Mouse (Mus musculus) yolk sac, embryonic 10.5 days (tissue): Measurements from ENCODE around the gene Dbn1.

ENCODE experiments used
- DNase-seq: peaks from one replicate; pipeline ENCODE4 v3.0.0-alpha.2; 2017; ENCODE audit warnings: low spot score

Dbn1 gene

GRCm38 (mm10) chr13:55510668-55511491 is 23.0 kb upstream of the Dbn1 start:
- peak; percentile 85 for DNase-seq

DNA sequence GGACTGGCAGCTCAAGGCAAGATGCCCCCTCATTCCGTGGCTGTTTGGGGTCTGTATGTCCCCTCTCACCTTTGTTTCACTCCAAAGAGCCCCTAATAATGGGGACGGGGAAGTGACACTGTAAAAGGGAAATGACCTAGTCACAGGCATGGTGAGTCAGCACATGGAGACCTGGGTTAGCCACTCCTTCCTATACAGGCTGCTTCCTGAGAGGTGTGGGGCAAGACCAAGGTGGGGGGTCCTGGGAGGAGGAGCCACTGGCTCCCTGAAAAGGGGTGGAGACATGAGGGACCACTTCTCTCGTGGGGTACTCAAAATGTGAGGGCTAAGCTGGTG is 22.4 kb upstream of the Dbn1 start:
- DNase-seq = no peak

DNA sequence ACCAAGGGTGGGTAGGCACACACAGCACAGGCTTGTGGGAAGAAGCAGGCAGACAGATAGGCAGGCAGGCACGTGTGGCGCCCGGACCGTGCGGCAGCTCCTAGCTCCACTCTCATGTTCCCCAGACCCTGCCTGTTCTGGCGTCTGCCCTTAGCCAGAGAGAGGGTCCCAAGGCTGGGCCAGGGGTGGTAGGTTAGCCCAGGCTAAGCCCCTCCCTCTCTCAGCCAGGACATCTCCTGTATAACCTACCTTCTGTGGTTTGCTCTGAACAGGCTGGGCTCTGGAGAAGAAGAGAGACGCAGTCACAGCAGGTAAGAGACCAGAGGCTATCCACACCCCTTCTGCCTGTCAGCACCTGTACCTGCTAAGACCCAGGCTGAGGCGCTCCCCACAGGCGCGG is 20.6 kb upstream of the Dbn1 start:
- no peak for DNase-seq

DNA sequence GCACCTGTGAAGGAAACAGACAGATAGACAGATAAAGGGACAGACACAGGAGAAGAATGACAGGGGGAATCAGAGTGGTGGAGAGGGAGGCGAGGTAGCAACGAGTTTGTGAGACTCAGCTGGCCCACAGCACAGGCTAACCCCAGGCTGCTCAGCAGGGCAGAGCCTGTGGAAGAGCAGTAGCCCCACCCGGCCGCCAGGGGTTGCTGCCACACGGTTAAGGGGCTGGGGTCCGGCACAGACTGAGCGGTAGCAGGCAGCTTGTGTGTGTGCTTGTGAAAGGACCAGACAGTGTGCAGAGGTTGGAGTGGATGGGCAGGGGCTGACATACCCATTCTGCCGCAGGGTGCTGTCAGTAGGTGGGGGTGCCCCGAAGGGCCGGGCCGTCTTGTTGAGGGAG is 20.0 kb upstream of the Dbn1 start:
- no peak for DNase-seq

DNA sequence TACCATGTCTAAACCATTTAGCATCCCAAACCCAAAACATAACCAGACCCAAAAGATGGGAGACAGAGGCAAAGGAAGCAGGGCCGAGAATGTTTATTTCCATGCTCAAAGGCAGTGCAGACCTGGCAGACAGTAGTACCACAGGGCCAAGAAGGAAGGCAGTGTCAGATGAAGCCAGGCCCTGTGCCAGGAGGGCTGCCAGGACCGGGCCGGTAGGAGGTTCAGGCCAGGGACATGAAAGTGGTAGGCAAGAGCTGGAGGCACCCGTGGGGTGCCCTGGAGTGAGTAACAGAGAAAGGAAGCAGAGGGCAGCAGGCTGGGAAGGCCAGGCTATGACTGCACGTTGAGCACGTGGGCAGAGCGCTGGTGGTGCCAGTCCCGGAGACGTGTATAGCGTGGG is 18.8 kb upstream of the Dbn1 start:
- DNase-seq = no peak

DNA sequence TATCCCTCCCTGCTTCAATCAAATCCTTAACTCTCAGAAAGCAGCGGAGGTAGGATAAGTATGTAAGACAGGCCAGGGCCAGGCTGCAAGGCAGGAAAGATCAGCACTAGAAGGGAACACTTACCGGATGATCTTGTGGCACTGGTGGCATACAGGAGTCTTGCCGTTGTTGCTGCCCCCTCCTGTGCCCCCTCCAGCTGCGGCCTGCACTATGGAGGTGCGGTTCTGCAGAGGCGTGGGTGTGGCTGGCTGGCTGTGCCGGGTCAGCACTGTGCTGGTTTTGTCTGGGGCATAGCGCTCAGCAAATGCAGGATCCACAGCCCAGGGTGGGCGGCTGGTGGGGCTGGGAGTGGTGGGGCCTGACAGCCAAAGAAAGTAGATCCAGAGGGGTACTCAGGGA is 17.9 kb upstream of the Dbn1 start:
- DNase-seq = no peak

- DNase-seq = no peak
These were observed 16.5 kb upstream of the Dbn1 start for GRCm38 (mm10) chr13:55504390-55504789.

DNA sequence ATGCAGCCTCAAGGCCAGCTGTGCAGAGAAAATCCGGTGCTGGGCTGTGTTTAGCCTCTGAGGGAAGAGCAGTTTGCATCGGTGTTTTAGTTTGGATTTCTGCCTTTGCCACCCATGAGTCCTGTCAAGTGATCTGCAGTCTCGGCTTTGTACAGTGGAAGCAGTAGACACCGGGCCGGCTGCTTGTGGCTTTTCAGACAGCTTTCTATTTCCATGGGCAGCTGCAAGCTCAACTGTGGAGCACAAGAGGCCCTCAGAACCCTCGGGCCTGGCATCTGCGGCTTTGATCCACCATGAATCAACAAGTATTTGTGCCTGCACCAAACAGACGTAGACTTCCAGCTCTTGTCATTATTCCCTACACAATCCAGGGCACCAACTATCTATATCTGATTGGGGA is 14.5 kb upstream of the Dbn1 start:
- DNase-seq = no peak

DNA sequence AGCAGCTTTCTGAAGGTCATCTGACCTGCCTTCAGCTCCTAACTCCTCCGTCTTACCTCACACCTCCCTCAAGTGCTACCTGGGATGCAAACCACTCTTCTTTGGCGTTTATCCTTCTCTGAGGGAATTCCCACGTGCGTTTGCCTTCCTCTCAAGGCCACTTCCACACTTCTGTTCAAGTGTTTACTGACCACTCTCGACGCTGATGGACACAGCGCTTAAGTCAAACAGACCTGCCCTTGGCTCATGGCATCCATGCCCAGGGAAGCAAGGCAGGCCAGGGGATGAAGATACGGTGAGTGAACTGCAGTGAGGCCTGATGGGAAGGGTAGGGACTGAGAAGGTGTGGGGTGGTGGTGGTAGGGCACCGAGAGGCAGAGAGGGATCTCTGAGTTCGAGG is 12.7 kb upstream of the Dbn1 start:
- no peak for DNase-seq

GRCm38 (mm10) chr13:55498906-55499305 is 11.0 kb upstream of the Dbn1 start:
- no peak for DNase-seq

GRCm38 (mm10) chr13:55496661-55497060 is 8.8 kb upstream of the Dbn1 start:
- DNase-seq = no peak

DNA sequence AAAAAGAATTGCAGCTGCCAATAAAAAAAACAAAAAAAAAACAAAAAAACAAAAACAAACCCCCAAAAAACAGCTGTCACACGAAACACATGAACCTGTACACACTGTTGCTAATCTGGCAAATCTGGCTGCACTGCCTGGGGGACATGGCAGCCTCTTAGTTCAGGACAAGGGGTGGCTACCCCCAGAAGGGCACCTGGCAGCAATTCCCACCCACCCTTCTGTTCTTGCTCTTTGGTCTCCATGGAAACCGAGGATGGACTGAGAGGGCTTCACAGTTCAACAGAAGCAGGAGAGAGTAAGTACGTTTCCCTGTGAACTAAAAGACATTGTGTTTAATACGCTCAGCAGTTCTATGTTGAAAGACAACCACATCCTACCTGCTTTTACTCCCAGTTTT is 7.8 kb upstream of the Dbn1 start:
- DNase-seq = no peak

- DNase-seq = no peak
These were observed 7.1 kb upstream of the Dbn1 start for GRCm38 (mm10) chr13:55494883-55495621.

GRCm38 (mm10) chr13:55494257-55494656 is 6.3 kb upstream of the Dbn1 start:
- DNase-seq = no peak

DNA sequence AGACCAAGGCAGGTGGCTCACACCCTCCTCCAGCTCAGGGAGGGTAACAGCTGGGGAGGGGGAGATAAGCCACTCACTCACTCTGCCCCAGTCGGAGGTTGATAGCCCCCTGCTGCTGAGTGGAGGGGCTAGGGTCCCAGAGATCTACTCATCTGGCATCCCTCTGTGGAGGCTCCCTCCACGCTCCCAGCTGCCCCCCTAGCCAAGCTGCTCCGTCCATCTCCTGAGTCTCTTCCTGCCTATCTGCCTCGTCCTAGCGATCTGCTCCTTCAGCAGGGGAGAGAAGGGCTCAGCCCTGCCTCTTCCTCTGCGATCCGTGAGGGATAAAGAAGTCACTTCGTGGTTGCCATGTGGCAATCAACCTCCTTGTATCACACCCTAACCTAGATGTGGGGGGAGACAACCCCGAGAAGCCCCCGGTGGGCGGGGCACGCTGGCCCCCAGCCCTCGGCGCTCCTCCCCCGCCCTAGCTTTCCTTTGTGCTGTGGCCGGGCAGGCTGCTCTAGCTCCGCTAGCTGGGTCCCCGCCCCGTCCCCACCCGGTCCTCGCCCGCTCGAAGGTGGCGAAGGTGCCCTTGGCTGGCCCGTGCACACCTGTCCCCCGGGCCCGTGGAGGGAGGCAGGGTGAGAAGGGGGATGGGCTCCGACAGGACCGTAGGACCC is 864 bp downstream of the Dbn1 start:
- peak; percentile 53 for DNase-seq

DNA sequence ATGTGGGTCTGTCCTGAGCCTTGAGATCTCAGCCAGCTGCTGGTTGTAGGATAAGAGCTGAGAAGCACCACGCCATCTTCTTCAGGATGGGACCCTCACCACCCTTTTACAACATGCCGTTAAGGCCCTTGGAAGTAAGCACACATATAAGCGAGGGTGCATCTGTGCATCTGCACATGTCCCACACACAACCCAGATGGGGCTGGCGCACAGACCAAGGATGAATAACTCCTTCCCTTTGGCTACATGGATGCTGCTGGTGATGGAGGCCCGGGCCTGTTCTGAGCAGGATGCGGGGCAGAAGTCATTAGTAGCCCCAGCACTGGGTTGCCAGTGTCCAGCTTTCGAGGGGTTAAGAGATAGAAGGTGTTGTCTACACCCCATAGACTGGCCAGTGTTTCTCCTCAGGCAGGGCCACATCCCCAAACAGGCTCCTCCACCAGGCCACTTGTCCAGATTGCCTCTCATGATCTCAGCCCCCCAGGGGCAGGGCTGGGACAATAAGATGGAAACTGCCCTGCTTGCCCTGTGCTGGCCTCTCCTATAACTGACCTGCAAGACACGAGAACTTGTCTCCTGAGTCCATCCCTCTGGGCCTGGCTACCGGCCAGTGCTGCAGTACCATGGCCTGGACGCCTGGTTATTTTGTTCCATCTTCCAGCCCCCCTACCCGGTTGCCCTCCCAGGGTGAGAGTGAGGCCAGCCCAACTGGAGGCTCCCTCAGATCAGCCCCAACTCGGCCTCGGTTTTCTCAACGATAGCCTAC is 1.7 kb downstream of the Dbn1 start:
- DNase-seq = no peak

DNA sequence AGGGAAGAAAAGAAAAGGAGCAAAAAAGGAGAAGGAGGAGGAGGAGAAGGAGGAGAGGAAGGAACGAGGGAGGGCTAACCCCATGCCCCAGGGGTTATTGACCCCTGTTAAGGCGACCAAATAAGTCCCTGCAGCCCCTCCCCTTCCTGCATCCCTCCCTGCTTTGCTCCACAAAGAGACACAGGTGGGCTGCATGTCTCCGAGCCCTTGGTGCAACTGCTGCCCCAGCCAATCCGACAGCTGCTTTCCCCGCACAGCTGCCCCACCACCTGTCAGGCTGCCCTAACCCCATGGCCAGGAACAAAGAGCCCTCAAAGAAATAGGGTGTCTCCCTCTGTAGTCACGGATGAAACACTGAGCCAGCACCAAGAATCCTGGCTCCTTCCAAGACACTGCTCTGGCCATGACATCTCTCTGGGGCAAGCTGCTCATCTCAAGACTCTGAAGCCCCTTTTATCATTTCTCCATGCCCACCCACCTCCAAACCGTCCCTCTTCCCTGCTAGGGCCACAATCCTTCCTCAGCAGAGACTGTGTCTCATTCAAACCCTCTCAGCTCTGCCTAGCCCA is 3.3 kb downstream of the Dbn1 start:
- DNase-seq = no peak

GRCm38 (mm10) chr13:55483593-55483992 is 4.3 kb downstream of the Dbn1 start:
- no peak for DNase-seq

DNA sequence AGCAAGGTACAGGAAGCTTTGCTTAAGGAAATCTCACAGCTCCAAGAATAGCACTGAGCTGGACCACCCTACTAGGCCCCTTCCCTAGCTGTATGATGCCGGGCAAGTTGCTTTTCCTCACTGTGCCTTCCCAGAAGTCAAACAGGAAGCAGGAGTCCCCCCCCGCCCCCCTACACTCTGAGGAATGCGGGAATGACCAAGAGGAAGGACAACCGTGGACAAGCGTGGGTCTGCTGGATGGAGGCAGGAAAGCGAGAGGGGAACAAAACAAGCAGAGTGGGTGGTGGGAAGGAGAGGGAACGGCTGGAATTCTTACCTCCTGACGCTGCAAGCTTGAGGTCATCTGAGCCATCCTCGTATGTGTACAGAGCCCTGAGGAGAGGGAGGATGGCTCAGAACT is 4.8 kb downstream of the Dbn1 start:
- no peak for DNase-seq

DNA sequence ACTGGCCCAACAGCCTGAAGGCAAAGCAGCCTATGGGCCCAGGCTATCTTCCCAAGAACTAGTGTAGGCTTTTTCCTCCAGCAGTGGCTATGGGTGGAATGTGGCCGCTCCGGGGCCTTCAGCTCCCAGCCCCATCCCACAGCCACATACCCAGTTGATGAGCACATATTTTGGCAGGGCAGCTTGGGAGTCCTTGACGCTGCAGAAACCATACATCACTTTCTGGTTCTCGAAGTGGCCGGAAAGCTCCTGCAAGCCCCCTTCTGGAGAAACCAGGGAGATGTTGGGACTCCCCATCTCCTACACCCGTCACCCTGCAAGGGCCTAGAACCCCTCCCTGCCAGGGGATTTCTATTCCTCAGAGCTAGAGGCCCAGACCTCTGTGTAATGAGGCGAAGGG is 5.4 kb downstream of the Dbn1 start:
- no peak for DNase-seq

- no peak for DNase-seq
These were observed 8.0 kb downstream of the Dbn1 start for GRCm38 (mm10) chr13:55479929-55480328.

DNA sequence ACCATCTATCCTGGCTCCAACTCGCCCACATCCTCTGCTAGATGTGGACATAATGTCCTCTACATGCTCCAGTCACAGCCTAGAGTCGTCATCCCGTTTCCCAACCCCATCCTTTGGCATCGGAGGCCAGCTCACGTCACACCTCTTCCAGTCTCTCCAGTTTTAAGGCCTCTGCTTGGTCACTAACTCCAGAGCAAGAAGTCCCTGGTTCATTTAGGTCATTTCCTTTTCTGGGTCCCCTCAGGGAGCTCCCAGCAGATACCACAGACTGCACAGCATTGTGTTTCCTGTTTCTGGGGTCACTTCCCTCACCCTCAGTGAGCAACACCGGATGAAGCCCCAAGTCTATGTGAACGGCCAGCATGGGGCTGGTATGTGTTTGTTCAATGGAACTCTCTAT is 8.9 kb downstream of the Dbn1 start:
- DNase-seq = no peak
